ENCODE assay signal across 8 mouse cellular contexts in genomic region chr2:62047504-62048005, GRCm38 (mm10). TPM values are rescaled to one million over a fixed set of nuclear protein-coding genes. Genes with fewer than 3 reads are reported as not detected.
DNase-seq lines count a peak whose midpoint lies in the region; ATAC-seq and TF ChIP-seq lines count a peak whose summit lies in the region.

No protein-coding gene starts in this region.

- TF ChIP-seq POLR2A in limb, embryonic 14.5 days (IDR thresholded peaks at IDR 0.05; ENCODE audit: borderline replicate concordance, extremely low read depth, insufficient read depth, insufficient read length): no peak

- no peaks in the 10 kb centered on the region; the same call in 1 of the 2 replicates for H3K4me1 ChIP-seq in embryonic facial prominence, embryonic 12.5 days
- H3K4me1 ChIP-seq in hindbrain, embryonic 16.5 days (ENCODE audit: control insufficient read depth, insufficient read depth, low read depth, low read length): no peaks in the 10 kb centered on the region
- H3K4me1 ChIP-seq in limb, embryonic 14.5 days (ENCODE audit: control insufficient read depth, insufficient read depth, low read length): no peaks in the 10 kb centered on the region

- 0 out of 2 replicates have a peak, but pooled peaks have one; percentile 56 for ATAC-seq in embryonic facial prominence, embryonic 12.5 days (ENCODE audit: insufficient number of reproducible peaks, insufficient read depth, low FRiP score, low TSS enrichment)
- peak; percentile 95 for ATAC-seq in hindbrain, embryonic 16.5 days
- no peak for ATAC-seq in limb, embryonic 14.5 days (ENCODE audit: low FRiP score, low read depth)
- no peak for ATAC-seq in activated CD4-positive, CD25-positive, alpha-beta regulatory T cell, adult 4 months

- peak overlapping the region; percentile 67 for H3K4me2 ChIP-seq in embryonic facial prominence, embryonic 12.5 days (replicated peaks)
- peak overlapping the region; percentile 50 for H3K4me2 ChIP-seq in hindbrain, embryonic 16.5 days (ENCODE audit: low read length)
- peak overlapping the region; percentile 51 for H3K4me2 ChIP-seq in limb, embryonic 14.5 days (replicated peaks; ENCODE audit: low read depth, low read length, severe bottlenecking)

- peak; percentile 55 for DNase-seq in ES-CJ7 (ENCODE audit: low read depth, low spot score)
- DNase-seq in adrenal gland, adult 8-10 months: peak; percentile 2
- DNase-seq in limb, embryonic 14.5 days (ENCODE audit: low spot score): no peak
- DNase-seq in right cerebral cortex, adult 18-20 months: peak; percentile 82
- DNase-seq in thymus, postnatal 4 days: no peak

- WGBS in embryonic facial prominence, embryonic 12.5 days: under 1% methylated on average over 14 of the region's 14 CpGs
- under 1% methylated on average over 14 of the region's 14 CpGs for WGBS in hindbrain, embryonic 16.5 days
- 2% methylated on average over 14 of the region's 14 CpGs for WGBS in limb, embryonic 14.5 days

- H3K36me3 ChIP-seq in embryonic facial prominence, embryonic 12.5 days: no peaks in the 10 kb centered on the region
- no peaks in the 10 kb centered on the region for H3K36me3 ChIP-seq in hindbrain, embryonic 16.5 days (ENCODE audit: control insufficient read depth, insufficient read depth, low read length)
- H3K36me3 ChIP-seq in limb, embryonic 14.5 days (ENCODE audit: control insufficient read depth, insufficient read depth, low read length): no peaks in the 10 kb centered on the region

- no peak overlapping the region for H3K27ac ChIP-seq in embryonic facial prominence, embryonic 12.5 days
- H3K27ac ChIP-seq in hindbrain, embryonic 16.5 days (ENCODE audit: low read depth, low read length): peak overlapping the region; percentile 95
- no peak overlapping the region for H3K27ac ChIP-seq in limb, embryonic 14.5 days (replicated peaks; ENCODE audit: low read depth, low read length)

- peaks cover 5% of the 10 kb centered on the region; the same call in 1 of the 2 replicates for H3K27me3 ChIP-seq in embryonic facial prominence, embryonic 12.5 days
- H3K27me3 ChIP-seq in hindbrain, embryonic 16.5 days (replicated peaks; ENCODE audit: control insufficient read depth, insufficient read depth, low read length): no peaks in the 10 kb centered on the region
- peaks cover 6% of the 10 kb centered on the region; the same call in 1 of the 2 replicates for H3K27me3 ChIP-seq in limb, embryonic 14.5 days (ENCODE audit: control insufficient read depth, insufficient read depth, low read length)

- peak overlapping the region; percentile 47; the same call in 1 of the 2 replicates for H3K9ac ChIP-seq in embryonic facial prominence, embryonic 12.5 days
- H3K9ac ChIP-seq in hindbrain, embryonic 16.5 days (ENCODE audit: low read depth, low read length): peak overlapping the region; percentile 77
- peak overlapping the region; percentile 48 for H3K9ac ChIP-seq in limb, embryonic 14.5 days (ENCODE audit: low read depth, low read length, severe bottlenecking)

- no peaks in the 10 kb centered on the region for H3K9me3 ChIP-seq in embryonic facial prominence, embryonic 12.5 days
- H3K9me3 ChIP-seq in hindbrain, embryonic 16.5 days (ENCODE audit: control insufficient read depth, low read length): no peaks in the 10 kb centered on the region
- H3K9me3 ChIP-seq in limb, embryonic 14.5 days (ENCODE audit: control insufficient read depth, low read length): no peaks in the 10 kb centered on the region

- H3K4me3 ChIP-seq in embryonic facial prominence, embryonic 12.5 days: peak overlapping the region; percentile 44
- peak overlapping the region; percentile 59 for H3K4me3 ChIP-seq in hindbrain, embryonic 16.5 days (ENCODE audit: low read length)
- H3K4me3 ChIP-seq in limb, embryonic 14.5 days (replicated peaks; ENCODE audit: low read length): peak overlapping the region; percentile 42

RNA-seq across cellular contexts. Expression of gene Slc4a10, which starts 1.3 kb away (rescaled TPM):
- total RNA-seq in adrenal gland, adult 8-10 months (2022): 10 to 100 TPM in 1 of 4 experiments, 1 to 10 TPM in 3; 5.7 to 11.4 (median 7.7) TPM
- polyA plus RNA-seq in embryonic facial prominence, embryonic 12.5 days (2016; fragmentation: Nextera tagmentation; extraction: Ambion mirVana): 0.13 and 0.43 TPM in 2 replicates
- 29.2 and 29.5 TPM in 2 replicates for polyA plus RNA-seq in hindbrain, embryonic 16.5 days (2015; fragmentation: Nextera tagmentation; extraction: Ambion mirVana)
- 0.20 and 0.21 TPM in 2 replicates for polyA plus RNA-seq in limb, embryonic 14.5 days (2012; rRNA removed)
- 0.11 and 0.34 TPM in 2 replicates for polyA plus RNA-seq in limb, embryonic 14.5 days (2014; fragmentation: Nextera tagmentation; extraction: Ambion mirVana)
- 1 to 10 TPM; 1.3 to 1.7 TPM for polyA plus RNA-seq in activated CD4-positive, CD25-positive, alpha-beta regulatory T cell, adult 4 months (2017; shearing (Covaris generic))

Comparison
In these comparisons a context has a peak if more than half of its experiments do, and no peak if none do; other contexts are left out.
1. DNase-seq: peak in ES-CJ7 (single experiment), adrenal gland, adult 8-10 months (single experiment) and right cerebral cortex, adult 18-20 months (single experiment); none in limb, embryonic 14.5 days (single experiment) and thymus, postnatal 4 days (single experiment).
2. ATAC-seq: peak in embryonic facial prominence, embryonic 12.5 days (single experiment) and hindbrain, embryonic 16.5 days (single experiment); none in limb, embryonic 14.5 days (single experiment) and activated CD4-positive, CD25-positive, alpha-beta regulatory T cell, adult 4 months (single experiment).
3. RNA of gene Slc4a10, which starts 1.3 kb away (polyA plus RNA-seq): 29.2 to 29.5 TPM in hindbrain, embryonic 16.5 days; 1.3 to 1.7 TPM in activated CD4-positive, CD25-positive, alpha-beta regulatory T cell, adult 4 months, 0.13 to 0.43 TPM in embryonic facial prominence, embryonic 12.5 days and 0.11 to 0.34 TPM in limb, embryonic 14.5 days; every median in the first group is over 10 times any median in the second.
4. Peak in every context shown above with its lines, with median percentiles within 50 percentile points of each other: H3K4me2 ChIP-seq, H3K4me3 ChIP-seq and H3K9ac ChIP-seq.